Mouse (Mus musculus) intestine, postnatal 0 days (tissue): Measurements from ENCODE around the gene Ccdc61. TPM values are rescaled to one million over a fixed set of nuclear protein-coding genes. Genes with fewer than 3 reads are reported as not detected.

Source experiments
- ATAC-seq: fragments of 200-750 bp; cut with Nextera tagmentation; 2 replicates; pipeline ENCODE4 v1.8.0; 2017; ENCODE audit warnings: mild to moderate bottlenecking, moderate TSS enrichment, moderate library complexity
- H3K27ac ChIP-seq: fragments of 300-500 bp; sonication (generic); 2 replicates; pipeline ENCODE4 v1.5.1; 2014; ENCODE audit warnings: mild to moderate bottlenecking, low read depth, low read length, moderate library complexity
- H3K27me3 ChIP-seq: fragments of 300-500 bp; sonication (generic); replicated peaks from 2 replicates; pipeline ENCODE4 v1.6.1; 2014; ENCODE audit warnings: low read length, mixed read lengths; ENCODE audit not compliant: control insufficient read depth, insufficient read depth
- H3K36me3 ChIP-seq: fragments of 300-500 bp; sonication (generic); 2 replicates; pipeline ENCODE4 v1.6.1; 2014; ENCODE audit warnings: mild to moderate bottlenecking, moderate library complexity; ENCODE audit not compliant: control insufficient read depth, insufficient read depth
- H3K4me1 ChIP-seq: fragments of 300-500 bp; sonication (generic); replicated peaks from 2 replicates; pipeline ENCODE4 v1.6.1; 2014; ENCODE audit warnings: antibody characterized with exemption, low read length, mixed read lengths; ENCODE audit not compliant: control insufficient read depth, insufficient read depth
- H3K4me2 ChIP-seq: fragments of 300-500 bp; sonication (generic); replicated peaks from 2 replicates; pipeline ENCODE4 v1.6.1; 2014; ENCODE audit warnings: low read depth, mild to moderate bottlenecking, moderate library complexity
- H3K4me3 ChIP-seq: fragments of 300-500 bp; sonication (generic); 2 replicates; pipeline ENCODE4 v1.5.1; 2014; ENCODE audit warnings: low read depth, low read length
- H3K9ac ChIP-seq: fragments of 300-500 bp; sonication (generic); 2 replicates; pipeline ENCODE4 v1.6.1; 2014; ENCODE audit warnings: mild to moderate bottlenecking, low read depth, low read length
- H3K9me3 ChIP-seq: fragments of 300-500 bp; sonication (generic); 2 replicates; pipeline ENCODE4 v1.6.1; 2016; ENCODE audit warnings: mixed run types; ENCODE audit not compliant: control insufficient read depth
- CTCF ChIP-seq: sonication (generic); IDR thresholded peaks from 2 replicates; pipeline ENCODE4 v1.5.1; 2016; ENCODE audit warnings: low read depth, mild to moderate bottlenecking, control low read depth, antibody characterized with exemption, moderate library complexity
- WGBS: fragments of 180-500 bp; shearing (Covaris S2); extraction: QIAGEN DNeasy Blood & Tissue Kit; methylation state at CpG from one replicate; pipeline ENCODE4 v1.1.7; 2014; 5-methylcytosine and 5-hydroxymethylcytosine counted together
- polyA plus RNA-seq: library from polyadenylated mRNA; unstranded; fragments of >200 nt; fragmentation: Nextera tagmentation; extraction: Ambion mirVana; gene quantifications from 2 replicates; pipeline ENCODE4 v1.2.1, GENCODE M21; 2015

Gene Ccdc61
- polyA plus RNA-seq, 1 experiment from 2014 or later: 15.1 TPM

DNA sequence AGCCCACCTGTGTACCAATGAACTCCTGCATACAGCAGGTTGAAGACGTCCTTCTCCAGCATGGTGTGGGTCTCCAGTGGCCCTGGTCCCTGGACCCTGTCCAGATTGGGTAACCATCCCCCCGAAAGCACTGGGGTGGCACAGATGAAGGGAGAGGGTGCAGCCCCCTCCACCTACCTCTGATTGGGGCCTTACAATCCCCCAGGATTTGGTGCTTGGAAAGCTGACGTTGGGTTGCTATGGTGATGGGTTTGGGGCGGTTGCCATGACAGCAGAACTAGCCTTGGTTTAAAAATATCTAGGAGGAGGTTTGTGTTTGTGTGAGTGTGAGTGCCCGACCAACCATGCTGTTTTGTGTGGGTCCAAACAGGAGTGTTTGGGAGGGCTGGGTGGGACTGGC is 12.6 kb upstream of the Ccdc61 start:
- peaks cover 38% of the 10 kb centered on the region for H3K27me3 ChIP-seq
- TF ChIP-seq CTCF: no peak
- no peak overlapping the region for H3K4me3 ChIP-seq
- H3K27ac ChIP-seq: no peak overlapping the region
- ATAC-seq: no peak
- H3K9me3 ChIP-seq: no peaks in the 10 kb centered on the region
- H3K4me2 ChIP-seq: no peak overlapping the region
- 46% methylated on average over 5 of the region's 5 CpGs for WGBS
- no peaks in the 10 kb centered on the region; the same call in 1 of the 2 replicates for H3K4me1 ChIP-seq
- H3K9ac ChIP-seq: no peak overlapping the region
- H3K36me3 ChIP-seq: no peaks in the 10 kb centered on the region

DNA sequence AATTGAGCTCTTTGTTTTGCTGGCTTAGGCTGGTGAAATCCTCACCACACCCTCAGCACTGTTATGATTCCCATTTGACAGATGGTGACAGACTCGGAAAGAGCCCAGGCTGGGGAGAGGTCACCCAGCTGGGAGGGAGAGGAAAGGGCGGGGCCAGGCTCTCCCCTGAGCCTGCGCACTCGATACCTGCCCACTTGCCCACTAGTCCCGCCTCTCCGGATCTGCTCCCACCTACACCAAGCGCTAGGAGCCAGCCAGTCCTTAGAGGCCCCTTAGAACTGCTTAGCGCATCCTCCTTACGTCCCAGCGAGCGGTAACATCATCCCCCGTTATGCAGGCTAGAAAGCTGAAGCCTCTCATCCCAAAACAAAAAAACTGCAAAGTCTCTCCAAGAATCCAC is 10.9 kb upstream of the Ccdc61 start:
- Histone ChIP-seq H3K9ac (no peak overlapping the region), H3K9me3 (no peaks in the 10 kb centered on the region), H3K27me3 (peaks cover 24% of the 10 kb centered on the region), H3K4me1 (no peaks in the 10 kb centered on the region; the same call in 1 of the 2 replicates), H3K4me3 (no peak overlapping the region), H3K27ac (no peak overlapping the region), H3K36me3 (no peaks in the 10 kb centered on the region), H3K4me2 (no peak overlapping the region)
- no peak for ATAC-seq
- WGBS: 3% methylated on average over 12 of the region's 12 CpGs
- no peak for TF ChIP-seq CTCF

DNA sequence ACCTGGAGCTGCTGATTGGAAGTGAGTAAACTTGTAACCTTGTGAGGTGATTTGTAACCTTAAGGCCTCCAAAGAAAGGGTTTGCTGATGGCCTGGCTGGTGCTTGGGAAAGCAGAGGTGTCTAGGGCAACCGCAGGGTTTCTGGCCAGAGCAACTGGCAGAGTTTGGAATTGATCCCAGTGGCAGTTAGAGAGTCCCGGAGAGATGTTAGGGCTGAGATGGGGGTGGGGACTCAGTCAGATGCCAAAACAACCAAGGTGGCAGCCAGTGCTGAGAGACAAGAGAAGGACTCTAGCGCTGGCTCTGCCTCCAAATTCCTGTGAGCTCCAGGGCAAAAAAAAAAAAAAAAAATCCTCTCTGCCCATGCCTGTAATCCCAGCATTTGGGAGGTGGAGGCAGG is 7.7 kb upstream of the Ccdc61 start:
- Histone ChIP-seq H3K9ac (no peak overlapping the region), H3K4me2 (no peak overlapping the region), H3K9me3 (no peaks in the 10 kb centered on the region), H3K27ac (no peak overlapping the region), H3K4me3 (no peak overlapping the region), H3K4me1 (no peaks in the 10 kb centered on the region), H3K36me3 (no peaks in the 10 kb centered on the region), H3K27me3 (peaks cover 4% of the 10 kb centered on the region; the same call in 1 of the 2 replicates)
- TF ChIP-seq CTCF: no peak
- 63% methylated on average over 3 of the region's 3 CpGs for WGBS
- ATAC-seq: no peak

DNA sequence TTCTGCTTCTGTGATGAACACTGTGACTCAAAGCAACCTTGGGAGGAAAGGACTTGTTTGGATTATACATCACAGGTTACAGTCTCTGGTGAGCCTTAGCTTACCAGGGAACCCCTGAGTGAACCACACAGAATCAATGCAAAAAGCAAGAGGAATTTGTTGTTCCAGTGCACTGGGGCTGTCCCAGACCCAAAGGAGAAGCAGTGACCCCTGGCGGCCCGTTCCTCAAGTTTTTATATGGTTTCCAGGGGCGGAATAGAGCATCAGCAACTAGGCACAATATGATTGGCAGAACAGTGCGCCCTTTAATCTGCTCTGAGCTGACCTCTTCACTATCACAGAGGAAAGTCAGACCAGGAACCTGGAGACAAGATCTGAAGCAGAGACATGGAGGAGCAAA is 6.0 kb upstream of the Ccdc61 start:
- H3K27me3 ChIP-seq: no peaks in the 10 kb centered on the region
- no peak for ATAC-seq
- no peak overlapping the region for H3K4me2 ChIP-seq
- H3K9ac ChIP-seq: no peak overlapping the region
- H3K4me3 ChIP-seq: no peak overlapping the region
- H3K9me3 ChIP-seq: no peaks in the 10 kb centered on the region
- no peaks in the 10 kb centered on the region for H3K36me3 ChIP-seq
- no peak overlapping the region for H3K27ac ChIP-seq
- no peaks in the 10 kb centered on the region for H3K4me1 ChIP-seq
- TF ChIP-seq CTCF: peak; percentile 18; the same call in 1 of the 2 replicates
- WGBS: 65% methylated on average over 4 of the region's 4 CpGs

DNA sequence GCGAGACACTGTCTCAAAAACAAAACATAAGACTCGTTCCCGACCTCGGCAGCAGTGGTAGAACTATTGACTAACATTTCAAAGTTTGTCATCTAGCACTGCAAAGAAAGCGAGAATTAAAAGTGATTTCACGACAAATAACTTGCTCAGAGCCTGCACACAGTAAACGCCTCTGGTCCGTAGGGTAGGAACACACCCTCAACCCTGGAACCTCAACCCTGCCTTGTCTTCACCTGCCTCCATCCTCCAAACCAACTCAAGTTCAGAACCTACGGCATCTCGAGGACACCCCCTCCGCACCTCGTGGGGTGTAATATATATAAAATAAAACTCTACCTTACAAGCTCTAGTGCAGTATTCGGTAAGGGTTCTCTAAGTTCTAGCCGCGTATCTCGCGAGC is 418 bp downstream of the Ccdc61 start:
- Histone ChIP-seq H3K36me3 (peaks cover 5% of the 10 kb centered on the region; the same call in 1 of the 2 replicates), H3K9me3 (no peaks in the 10 kb centered on the region), H3K4me1 (no peaks in the 10 kb centered on the region), H3K4me3 (peak overlapping the region; percentile 73), H3K27me3 (no peaks in the 10 kb centered on the region), H3K4me2 (peak overlapping the region; percentile 65), H3K27ac (no peak overlapping the region), H3K9ac (peak overlapping the region; percentile 43; the same call in 1 of the 2 replicates)
- WGBS: 3% methylated on average over 17 of the region's 17 CpGs
- peak; percentile 39; the same call in 1 of the 2 replicates for ATAC-seq
- TF ChIP-seq CTCF: no peak

DNA sequence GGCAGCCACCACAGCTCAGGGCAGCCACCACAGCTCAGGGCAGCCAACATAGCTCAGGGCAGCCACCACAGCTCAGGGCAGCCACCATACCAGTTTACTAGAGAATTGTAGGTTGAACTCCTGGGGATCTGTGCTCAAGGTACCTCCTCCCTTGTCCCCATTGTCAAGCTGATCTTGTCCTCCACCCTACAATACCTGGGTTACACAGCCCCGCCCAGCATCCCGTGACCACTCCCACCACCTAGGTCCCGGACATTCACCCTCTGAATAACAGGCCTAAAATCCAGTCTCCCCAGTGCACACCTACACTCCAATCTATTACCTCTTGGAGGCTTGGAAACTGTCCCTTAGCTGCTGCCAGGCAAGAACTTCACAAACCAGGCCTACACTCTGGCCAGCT is 5.2 kb downstream of the Ccdc61 start:
- Histone ChIP-seq H3K27ac (no peak overlapping the region), H3K9ac (no peak overlapping the region), H3K36me3 (peaks cover 14% of the 10 kb centered on the region), H3K27me3 (no peaks in the 10 kb centered on the region), H3K9me3 (no peaks in the 10 kb centered on the region), H3K4me1 (no peaks in the 10 kb centered on the region), H3K4me3 (no peak overlapping the region), H3K4me2 (no peak overlapping the region)
- ATAC-seq: no peak
- TF ChIP-seq CTCF: no peak
- WGBS: 63% methylated on average over 3 of the region's 3 CpGs

DNA sequence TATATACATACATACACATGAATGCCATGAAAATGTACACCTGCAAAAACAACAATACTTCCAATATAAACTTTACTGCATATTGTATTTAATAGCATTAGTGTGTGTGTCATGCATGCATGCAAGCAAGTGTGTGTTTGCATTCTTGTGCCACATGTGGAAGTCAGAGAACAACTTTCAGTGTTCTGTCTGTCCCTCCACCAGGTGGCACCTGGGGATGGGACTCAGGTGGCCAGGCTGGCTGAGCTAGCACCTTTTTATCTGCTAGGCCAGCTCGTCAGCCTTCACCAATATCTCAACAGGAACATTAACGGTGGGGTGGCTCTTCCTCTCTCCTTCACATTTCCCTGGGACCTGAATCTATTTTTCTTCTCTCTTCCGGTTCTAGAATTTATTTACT is 7.7 kb downstream of the Ccdc61 start:
- WGBS: 51% methylated on average over 3 of the region's 3 CpGs
- no peak overlapping the region for H3K9ac ChIP-seq
- no peaks in the 10 kb centered on the region for H3K9me3 ChIP-seq
- H3K36me3 ChIP-seq: peaks cover 37% of the 10 kb centered on the region
- TF ChIP-seq CTCF: peak; percentile 61
- H3K4me3 ChIP-seq: no peak overlapping the region
- H3K27me3 ChIP-seq: no peaks in the 10 kb centered on the region
- no peak overlapping the region for H3K4me2 ChIP-seq
- H3K27ac ChIP-seq: no peak overlapping the region
- no peaks in the 10 kb centered on the region for H3K4me1 ChIP-seq
- no peak for ATAC-seq
